Mouse (Mus musculus) liver, embryonic 14.5 days (tissue): Measurements from ENCODE around the gene Filip1l.

Experiments used
- CTCF ChIP-seq: IDR thresholded peaks from 2 replicates; pipeline ENCODE4 v1.5.1; 2016; ENCODE audit warnings: antibody characterized with exemption, low read depth, control low read depth
- EP300 ChIP-seq: IDR thresholded peaks from 2 replicates; pipeline ENCODE4 v1.6.1; 2016; ENCODE audit warnings: antibody characterized with exemption, low read depth

DNA sequence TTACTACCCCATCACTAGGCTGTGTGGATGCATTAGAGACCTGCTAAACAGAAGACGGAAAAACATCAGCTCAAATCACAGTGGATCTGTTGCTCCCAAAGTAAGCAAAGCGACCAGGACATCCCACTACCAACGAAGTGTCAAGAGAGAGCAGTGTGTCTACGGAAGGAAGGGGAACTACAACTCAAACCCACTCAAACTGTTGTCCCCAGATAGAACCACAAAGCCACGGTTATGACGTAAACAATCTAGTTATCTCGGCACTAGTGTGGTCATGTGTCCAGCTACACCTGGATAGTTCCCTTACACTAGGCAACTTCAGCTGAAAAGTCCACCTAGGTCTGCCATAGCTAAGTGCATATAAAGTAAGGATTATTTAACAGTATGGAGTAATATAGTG is 11.6 kb downstream of the Filip1l start:
- no peak for TF ChIP-seq CTCF
- no peak for TF ChIP-seq EP300
